18 mouse cellular contexts compared by ENCODE assay signal in the genomic region with DNA sequence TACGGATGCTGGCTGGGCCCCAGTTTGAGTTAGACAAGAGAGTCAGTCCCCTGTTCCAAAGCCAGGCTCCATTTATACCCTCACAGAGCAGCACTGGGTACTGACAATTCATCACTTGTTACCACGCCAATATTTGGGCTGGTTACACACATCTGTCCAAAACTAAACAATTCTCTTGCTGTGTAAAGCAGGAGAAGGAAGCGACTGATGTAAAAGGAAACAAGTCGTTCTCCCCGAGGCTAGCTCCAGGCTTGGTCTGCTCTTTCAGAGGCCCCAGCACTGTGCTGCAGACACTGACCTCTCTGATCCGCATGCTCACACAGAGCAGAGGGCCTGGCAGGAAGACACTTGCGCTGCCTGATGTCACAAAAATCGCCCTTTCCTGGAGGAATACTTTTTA. TPM values are rescaled to one million over a fixed set of nuclear protein-coding genes. Genes with fewer than 3 reads are reported as not detected.
DNase-seq lines count a peak whose midpoint lies in the region; ATAC-seq lines count a peak whose summit lies in the region.
"Had no signal": no experiment of that assay in that cellular context is flagged by ENCODE, and none has a peak within 500 bp of the region (broad histone marks: within the 10 kb centered on the region; RNA-seq: fewer than 3 reads in every experiment).

No protein-coding gene starts in this region.

- ATAC-seq in frontal cortex, adult (ENCODE audit: low TSS enrichment), result peak; percentile 59
- ATAC-seq: forebrain, embryonic 13.5 days; intestine, postnatal 0 days; lung, postnatal 0 days had no signal

- DNase-seq in frontal cortex, postnatal 10 days (ENCODE audit: low spot score in 2 of 2), result no peak
- DNase-seq in layer of hippocampus, adult 9-11 months, result peak; percentile 82
- DNase-seq in layer of hippocampus, postnatal 10 days (ENCODE audit: low spot score in 2 of 2), result no peak
- DNase-seq in right cerebral cortex, postnatal 10 days (ENCODE audit: low spot score in 2 of 2), result peak; percentile 40 to 54
- no peak for DNase-seq in right cerebral cortex, postnatal 36 days (ENCODE audit: low spot score in 2 of 2)
- DNase-seq in adrenal gland, adult 2 months, result no peak
- DNase-seq: adrenal gland, postnatal 25 days; cerebellum, adult 11-12 months; cerebellum, postnatal 25 days; gastrocnemius, postnatal 36 days; kidney, postnatal 4 days; liver; right cerebral cortex, postnatal 4 days; thymus, postnatal 4 days had no signal

RNA-seq across cellular contexts. Expression of a gene that starts 24.8 kb away (rescaled TPM):
- total RNA-seq in layer of hippocampus, postnatal 10 days (2021), result 10 to 100 TPM; 55.2 to 56.4 TPM
- 100 to 1,000 TPM; 112 to 118 TPM for total RNA-seq in adrenal gland, adult 2 months (2021)
- polyA plus RNA-seq in adrenal gland, adult 2 months (2012; rRNA removed), result 58.9 and 59.7 TPM in 2 replicates

RNA-seq across cellular contexts. Expression of a gene that starts 24.8 kb away (rescaled TPM):
- 10 to 100 TPM; 27.2 to 28.9 TPM for total RNA-seq in layer of hippocampus, postnatal 10 days (2021)
- total RNA-seq in adrenal gland, adult 2 months (2021), result 10 to 100 TPM; 74.9 to 80.0 TPM
- polyA plus RNA-seq in adrenal gland, adult 2 months (2012; rRNA removed), result 4.9 and 5.2 TPM in 2 replicates

RNA-seq across cellular contexts. Expression of a gene that starts 32.1 kb away (rescaled TPM):
- 1 to 10 TPM; 7.7 to 7.9 TPM for total RNA-seq in layer of hippocampus, postnatal 10 days (2021)
- under 1 TPM; 0.29 to 0.48 TPM for total RNA-seq in adrenal gland, adult 2 months (2021)
- polyA plus RNA-seq in adrenal gland, adult 2 months (2012; rRNA removed), result 0.79 and 0.84 TPM in 2 replicates

RNA-seq across cellular contexts. Expression of a gene that starts 41.6 kb away (rescaled TPM):
- total RNA-seq in layer of hippocampus, postnatal 10 days (2021), result 100 to 1,000 TPM; 268 to 273 TPM
- 100 to 1,000 TPM; 245 to 310 TPM for total RNA-seq in adrenal gland, adult 2 months (2021)
- 68.3 and 78.6 TPM in 2 replicates for polyA plus RNA-seq in adrenal gland, adult 2 months (2012; rRNA removed)

RNA-seq across cellular contexts. Expression of a gene that starts 56.4 kb away (rescaled TPM):
- total RNA-seq in layer of hippocampus, postnatal 10 days (2021), result under 1 TPM; 0.87 to 0.94 TPM
- 1 to 10 TPM; 4.5 to 9.7 TPM for total RNA-seq in adrenal gland, adult 2 months (2021)
- 1.4 and 3.0 TPM in 2 replicates for polyA plus RNA-seq in adrenal gland, adult 2 months (2012; rRNA removed)

Comparison
In these comparisons a context has a peak if more than half of its experiments do, and no peak if none do; other contexts are left out.
1. DNase-seq: peak in layer of hippocampus, adult 9-11 months (single experiment) and right cerebral cortex, postnatal 10 days (2 of 2); none in frontal cortex, postnatal 10 days (0 of 2), layer of hippocampus, postnatal 10 days (0 of 2), right cerebral cortex, postnatal 36 days (0 of 2) and adrenal gland, adult 2 months (single experiment).
2. RNA of a gene that starts 32.1 kb away (total RNA-seq): 7.7 to 7.9 TPM in layer of hippocampus, postnatal 10 days; 0.29 to 0.48 TPM in adrenal gland, adult 2 months; every median in the first group is over 4 times any median in the second.